In the genomic region with DNA sequence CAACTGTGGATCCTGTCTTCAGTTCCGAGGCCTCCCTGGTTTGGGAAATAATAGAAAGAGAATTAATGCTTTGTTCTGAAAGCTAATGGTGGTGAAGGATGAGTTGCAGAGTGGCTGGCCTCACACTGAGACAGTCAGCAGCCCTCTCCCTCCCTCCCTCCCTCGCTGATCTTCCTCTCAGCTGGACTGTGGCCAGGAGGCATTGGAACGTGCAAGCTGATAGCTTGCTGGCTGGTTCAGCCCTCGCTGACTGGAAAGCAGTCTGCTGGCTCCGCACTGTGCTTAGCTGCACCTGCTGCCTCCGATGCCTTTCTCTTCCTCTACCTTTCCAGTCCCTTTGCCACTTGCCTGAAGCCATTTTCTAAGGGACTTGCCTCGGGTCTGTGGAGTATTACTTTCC, we compare ENCODE assay signal across 9 mouse cellular contexts.
DNase-seq lines count a peak whose midpoint lies in the region; ATAC-seq lines count a peak whose summit lies in the region.
"Had no signal": no experiment of that assay in that cellular context is flagged by ENCODE, and none has a peak within 500 bp of the region (broad histone marks: within the 10 kb centered on the region; RNA-seq: fewer than 3 reads in every experiment).

No protein-coding gene starts in this region.

- H3K9me3 ChIP-seq in embryonic facial prominence, embryonic 11.5 days (replicated peaks; ENCODE audit: control insufficient read depth, low read length), result no peaks in the 10 kb centered on the region
- H3K9me3 ChIP-seq in heart, embryonic 16.5 days (replicated peaks; ENCODE audit: control insufficient read depth, low read length), result no peaks in the 10 kb centered on the region
- H3K9me3 ChIP-seq in midbrain, embryonic 13.5 days, result no peaks in the 10 kb centered on the region
- H3K9me3 ChIP-seq: limb, embryonic 12.5 days had no signal

- H3K9ac ChIP-seq in embryonic facial prominence, embryonic 11.5 days (replicated peaks; ENCODE audit: low read length), result no peak overlapping the region
- no peak overlapping the region for H3K9ac ChIP-seq in heart, embryonic 16.5 days (ENCODE audit: low read length)
- no peak overlapping the region for H3K9ac ChIP-seq in midbrain, embryonic 13.5 days (replicated peaks)
- H3K9ac ChIP-seq: limb, embryonic 12.5 days had no signal

- H3K27me3 ChIP-seq in embryonic facial prominence, embryonic 11.5 days (ENCODE audit: control insufficient read depth, insufficient read depth, low read length), result no peaks in the 10 kb centered on the region
- H3K27me3 ChIP-seq in heart, embryonic 16.5 days (ENCODE audit: control insufficient read depth, insufficient read depth, low read length), result no peaks in the 10 kb centered on the region
- no peaks in the 10 kb centered on the region for H3K27me3 ChIP-seq in midbrain, embryonic 13.5 days

- H3K4me3 ChIP-seq in embryonic facial prominence, embryonic 11.5 days (ENCODE audit: low read depth, low read length), result no peak overlapping the region
- H3K4me3 ChIP-seq in heart, embryonic 16.5 days (ENCODE audit: low read length), result no peak overlapping the region
- no peak overlapping the region for H3K4me3 ChIP-seq in midbrain, embryonic 13.5 days (replicated peaks)
- H3K4me3 ChIP-seq: limb, embryonic 12.5 days had no signal

- H3K4me2 ChIP-seq in embryonic facial prominence, embryonic 11.5 days (ENCODE audit: low read depth, low read length), result no peak overlapping the region
- H3K4me2 ChIP-seq in heart, embryonic 16.5 days (ENCODE audit: low read depth, low read length), result peak overlapping the region; percentile 35
- H3K4me2 ChIP-seq in midbrain, embryonic 13.5 days (replicated peaks), result peak overlapping the region; percentile 19; the same call in 1 of the 2 replicates
- H3K4me2 ChIP-seq: limb, embryonic 12.5 days had no signal

- peak; percentile 6 for DNase-seq in 416B (ENCODE audit: low read depth)
- peak; percentile 31 for DNase-seq in adrenal gland, adult 8-10 months
- peak; percentile 40 for DNase-seq in embryonic facial prominence, embryonic 11.5 days (ENCODE audit: low spot score)
- peak; percentile 91 for DNase-seq in kidney, postnatal 25 days
- peak; percentile 78 for DNase-seq in urinary bladder, postnatal 14 days (ENCODE audit: low spot score)
- DNase-seq in thymus, postnatal 4 days, result no peak

- no peak overlapping the region for H3K27ac ChIP-seq in embryonic facial prominence, embryonic 11.5 days (replicated peaks; ENCODE audit: low read depth, low read length)
- peak overlapping the region; percentile 71 for H3K27ac ChIP-seq in heart, embryonic 16.5 days (ENCODE audit: low read length)
- H3K27ac ChIP-seq in midbrain, embryonic 13.5 days, result no peak overlapping the region
- H3K27ac ChIP-seq: limb, embryonic 12.5 days had no signal

- peak; percentile 68; the same call in 1 of the 2 replicates for ATAC-seq in embryonic facial prominence, embryonic 11.5 days (replicated peaks; ENCODE audit: insufficient number of reproducible peaks, low FRiP score, low TSS enrichment, low read depth)
- peak; percentile 88 for ATAC-seq in heart, embryonic 16.5 days (replicated peaks; ENCODE audit: extremely low read depth, insufficient read depth, low FRiP score)
- ATAC-seq in midbrain, embryonic 13.5 days, result peak; percentile 92

- WGBS in embryonic facial prominence, embryonic 11.5 days, result 9% methylated on average over 7 of the region's 7 CpGs
- 11% methylated on average over 7 of the region's 7 CpGs for WGBS in heart, embryonic 16.5 days
- WGBS in midbrain, embryonic 13.5 days, result 11% methylated on average over 7 of the region's 7 CpGs

- no peaks in the 10 kb centered on the region for H3K4me1 ChIP-seq in embryonic facial prominence, embryonic 11.5 days (ENCODE audit: control insufficient read depth, insufficient read depth, low read length)
- peaks cover 47% of the 10 kb centered on the region for H3K4me1 ChIP-seq in heart, embryonic 16.5 days (ENCODE audit: control insufficient read depth, insufficient read depth, low read length)
- peaks cover 18% of the 10 kb centered on the region for H3K4me1 ChIP-seq in midbrain, embryonic 13.5 days (replicated peaks)

- H3K36me3 ChIP-seq in embryonic facial prominence, embryonic 11.5 days (replicated peaks; ENCODE audit: control insufficient read depth, insufficient read depth, low read depth, low read length), result no peaks in the 10 kb centered on the region
- no peaks in the 10 kb centered on the region for H3K36me3 ChIP-seq in heart, embryonic 16.5 days (ENCODE audit: control insufficient read depth, insufficient read depth)
- no peaks in the 10 kb centered on the region for H3K36me3 ChIP-seq in midbrain, embryonic 13.5 days
- H3K36me3 ChIP-seq: limb, embryonic 12.5 days had no signal
